Comparison of ENCODE assay signal across 10 mouse cellular contexts in genomic region chr19:44725951-44726791, GRCm38 (mm10). TPM values are rescaled to one million over a fixed set of nuclear protein-coding genes. Genes with fewer than 3 reads are reported as not detected.
A peak's percentile ranks its signal among the peaks of the same experiment; 100 is the strongest.
DNase-seq lines count a peak whose midpoint lies in the region; ATAC-seq lines count a peak whose summit lies in the region.
"Had no signal": no experiment of that assay in that cellular context is flagged by ENCODE, and none has a peak within 500 bp of the region (broad histone marks: within the 10 kb centered on the region; RNA-seq: fewer than 3 reads in every experiment).

No protein-coding gene starts in this region.

- peak; percentile 67; the same call in 1 of the 2 replicates for ATAC-seq in limb, embryonic 13.5 days (ENCODE audit: low FRiP score, low read depth)

- peak overlapping the region; percentile 59 for H3K4me3 ChIP-seq in limb, embryonic 13.5 days

- DNase-seq in cerebellum, postnatal 25 days = peak; percentile 64 to 66
- no peak for DNase-seq in cerebellum, adult 9-10 months
- DNase-seq in CD4-positive helper T cell, adult 2 months (ENCODE audit: low read depth, low spot score) = peak; percentile 40
- DNase-seq in embryo, embryonic 11 days = peak; percentile 77
- DNase-seq in heart, postnatal 36 days = peak; percentile 32 to 57
- peak; percentile 39 for DNase-seq in ovary, postnatal 14 days (ENCODE audit: low spot score)
- no peak for DNase-seq in natural killer cell, adult 2 months (ENCODE audit: low spot score in 2 of 2)

- H3K9me3 ChIP-seq in limb, embryonic 13.5 days = no peaks in the 10 kb centered on the region; the same call in 1 of the 2 replicates
- H3K9me3 ChIP-seq: G1E had no signal

- peak overlapping the region; percentile 39; the same call in 1 of the 2 replicates for H3K27ac ChIP-seq in limb, embryonic 13.5 days

- 1% methylated on average over 54 of the region's 55 CpGs for WGBS in limb, embryonic 13.5 days

- H3K9ac ChIP-seq in limb, embryonic 13.5 days = peak overlapping the region; percentile 84

- peaks cover 17% of the 10 kb centered on the region for H3K4me1 ChIP-seq in limb, embryonic 13.5 days

- intact Hi-C loops in heart, postnatal 36 days (cut with DNase I) = no loop called here

- H3K36me3 ChIP-seq in limb, embryonic 13.5 days = no peaks in the 10 kb centered on the region
- H3K36me3 ChIP-seq: G1E had no signal

- H3K4me2 ChIP-seq in limb, embryonic 13.5 days (replicated peaks) = peak overlapping the region; percentile 70

- peaks cover 85% of the 10 kb centered on the region for H3K27me3 ChIP-seq in limb, embryonic 13.5 days

RNA-seq across cellular contexts. Expression of gene Pax2, which starts 29.7 kb away (rescaled TPM):
- total RNA-seq in heart, postnatal 36 days (2021) = not detected
- 0.04 TPM in 1 of 2 replicates, not detected in the other for polyA plus RNA-seq in limb, embryonic 13.5 days (2015; fragmentation: Nextera tagmentation; extraction: Ambion mirVana)
- total RNA-seq: left cerebral cortex, postnatal 10 days had no signal
- polyA plus RNA-seq: G1E had no signal

Comparison
In these comparisons a context has a peak if more than half of its experiments do, and no peak if none do; other contexts are left out.
1. DNase-seq: peak in cerebellum, postnatal 25 days (2 of 2), CD4-positive helper T cell, adult 2 months (single experiment), embryo, embryonic 11 days (single experiment), heart, postnatal 36 days (2 of 2) and ovary, postnatal 14 days (single experiment); none in cerebellum, adult 9-10 months (single experiment) and natural killer cell, adult 2 months (0 of 2).